Mouse (Mus musculus) spleen, adult 18-20 months (tissue): ENCODE results near the gene Pfdn4.

Experiments used
- DNase-seq, 2 experiments: peaks; one replicate each; pipeline ENCODE4 v3.0.0; 2022; ENCODE audit warnings: mixed read lengths in 2 of 2

Pfdn4 gene

DNA sequence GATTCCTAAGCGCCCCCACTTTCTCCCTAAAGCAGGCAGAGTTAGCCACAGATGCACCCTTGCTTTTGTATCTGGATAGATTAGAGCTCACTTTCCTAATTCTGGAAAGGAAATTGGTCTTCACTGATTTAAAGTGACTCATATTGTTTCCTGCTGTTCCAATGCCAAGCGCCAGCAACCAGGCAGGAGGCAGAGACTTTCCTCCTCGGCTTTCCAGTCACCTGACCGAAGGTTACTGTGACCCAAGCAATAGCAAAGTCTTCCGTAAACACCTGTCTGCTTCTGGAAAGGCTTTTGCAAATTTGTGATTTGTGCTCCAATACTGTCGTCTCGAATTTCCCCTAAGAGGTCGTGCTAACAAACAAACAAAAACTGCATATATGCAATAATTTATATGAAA, 1.8 kb downstream of the Pfdn4 start:
- DNase-seq: no peak

- DNase-seq: no peak
Measured at GRCm38 (mm10) chr2:170503343-170503742, 7.1 kb downstream of the Pfdn4 start.

GRCm38 (mm10) chr2:170503983-170504382, 7.8 kb downstream of the Pfdn4 start:
- no peak for DNase-seq

- peak; percentile 41 to 74 for DNase-seq
Measured at GRCm38 (mm10) chr2:170507734-170508133, 11.5 kb downstream of the Pfdn4 start.

DNA sequence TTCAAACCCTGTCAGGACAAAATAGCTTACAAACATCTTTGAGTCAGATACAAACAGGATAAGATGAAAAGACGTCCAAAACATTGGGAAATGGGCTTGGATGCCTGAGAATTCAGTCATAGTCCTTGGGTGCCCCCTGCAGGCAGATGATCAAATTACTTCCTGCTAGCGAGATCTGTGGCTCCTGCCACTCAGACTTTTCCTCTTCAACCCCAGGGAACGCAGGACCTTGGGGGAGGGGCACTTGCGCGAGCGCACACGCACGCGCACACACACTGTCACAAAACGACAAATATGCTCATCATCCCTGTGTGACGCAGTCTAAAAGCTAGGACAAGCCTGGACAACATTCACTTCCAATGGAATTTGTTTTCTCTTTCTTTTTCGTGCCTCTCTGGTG, 12.6 kb downstream of the Pfdn4 start:
- peak; percentile 54 to 85 for DNase-seq

- DNase-seq: peak; percentile 75 to 89
Measured at GRCm38 (mm10) chr2:170511073-170511891, 15.1 kb downstream of the Pfdn4 start.

DNA sequence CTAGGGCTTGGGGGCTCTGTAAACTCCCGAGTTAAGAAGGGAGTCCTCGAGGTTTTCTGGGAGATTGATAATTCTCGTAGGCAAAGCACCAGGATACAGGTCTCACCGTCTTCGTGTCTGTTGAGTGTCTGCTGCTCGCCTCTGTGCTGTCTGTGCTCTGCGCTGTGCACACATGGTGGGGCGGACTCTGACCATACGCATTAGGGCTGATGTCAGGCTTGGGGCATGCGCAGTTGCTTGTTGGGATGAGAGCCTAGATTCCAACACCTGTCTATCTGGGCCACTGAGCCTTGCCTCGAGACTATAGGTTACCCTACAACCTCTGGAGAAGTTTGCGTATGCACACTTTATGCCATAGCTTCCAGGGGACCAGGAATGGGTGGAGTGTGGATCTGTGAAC, 17.5 kb downstream of the Pfdn4 start:
- no peak for DNase-seq

- DNase-seq: peak in 1 of 2 experiments; percentile 26
Measured at GRCm38 (mm10) chr2:170520321-170520971, 24.2 kb downstream of the Pfdn4 start.

GRCm38 (mm10) chr2:170526513-170526912, 30.3 kb downstream of the Pfdn4 start:
- DNase-seq: no peak

DNA sequence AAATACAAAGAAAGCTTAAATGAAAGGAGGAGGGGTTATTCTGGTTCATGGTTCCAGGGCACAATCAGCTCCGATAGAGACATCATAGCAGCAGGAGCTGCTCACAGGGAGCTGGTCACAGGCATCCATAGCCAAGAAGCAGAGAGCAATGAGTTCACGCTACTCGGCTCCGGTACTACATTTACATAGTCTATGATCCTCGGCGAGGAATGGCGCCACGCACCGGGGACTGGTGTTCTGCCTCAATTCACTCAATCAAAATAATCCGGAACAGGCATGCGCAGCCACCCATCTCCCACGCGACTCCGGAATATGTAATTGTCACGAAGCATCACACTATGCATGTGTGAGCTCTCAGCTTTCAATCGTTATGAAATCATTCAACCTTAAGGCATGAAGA, 31.8 kb downstream of the Pfdn4 start:
- no peak for DNase-seq

GRCm38 (mm10) chr2:170529766-170530165, 33.5 kb downstream of the Pfdn4 start:
- no peak for DNase-seq

- DNase-seq: no peak
Measured at GRCm38 (mm10) chr2:170530256-170530655, 34.0 kb downstream of the Pfdn4 start.

DNA sequence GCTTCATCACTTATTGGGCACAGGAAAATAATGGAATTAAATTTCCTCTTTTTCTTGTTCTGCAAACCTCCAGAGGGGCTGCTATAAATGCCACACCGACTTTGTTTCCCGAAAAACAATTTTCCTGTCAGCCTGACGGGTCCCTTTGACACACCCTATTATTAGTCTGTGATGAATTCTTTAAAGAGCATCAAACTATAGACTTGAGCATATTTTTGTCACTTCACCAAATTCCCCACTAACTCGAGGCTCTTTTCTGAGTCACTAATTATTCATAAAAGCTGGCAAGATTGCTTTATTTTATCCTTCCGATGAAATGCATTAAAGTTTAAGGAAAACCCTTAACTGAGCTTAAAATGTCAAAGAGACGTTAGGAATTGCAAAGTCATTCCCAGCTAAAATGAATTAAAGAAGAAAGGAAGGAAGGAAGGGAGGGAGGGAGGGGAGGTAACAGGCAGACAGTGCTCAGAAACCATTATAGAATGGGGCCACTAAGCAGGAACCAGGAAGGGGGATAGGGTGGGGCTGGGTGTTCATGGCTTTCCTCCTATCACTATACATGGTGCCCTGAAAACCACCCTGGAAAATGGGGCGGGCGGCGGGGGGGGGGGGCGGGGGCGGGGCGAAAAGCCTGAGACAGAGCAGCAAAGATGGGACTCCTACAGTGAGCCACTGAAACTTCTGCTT, 38.0 kb downstream of the Pfdn4 start:
- no peak for DNase-seq

GRCm38 (mm10) chr2:170534803-170535174, 38.6 kb downstream of the Pfdn4 start:
- DNase-seq: no peak

DNA sequence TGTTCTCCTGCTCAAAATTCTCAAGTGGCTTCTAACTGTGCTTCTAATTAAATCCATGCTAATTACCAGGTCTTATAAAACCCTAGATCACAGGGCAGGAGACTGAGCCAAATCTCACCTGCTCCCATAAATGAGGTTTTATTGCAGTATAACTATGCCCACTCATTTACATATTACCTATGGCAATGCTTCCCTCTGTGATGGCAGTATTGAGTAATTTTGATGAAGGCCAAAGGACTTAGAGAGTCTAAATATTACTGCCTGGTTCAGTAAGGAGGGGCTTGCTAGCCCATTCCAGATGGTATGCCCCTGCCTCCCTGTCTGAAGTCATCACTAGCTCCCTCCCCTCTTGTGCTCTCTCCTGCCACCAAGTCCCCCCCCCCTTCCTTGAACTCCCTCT, 39.6 kb downstream of the Pfdn4 start:
- no peak for DNase-seq

DNA sequence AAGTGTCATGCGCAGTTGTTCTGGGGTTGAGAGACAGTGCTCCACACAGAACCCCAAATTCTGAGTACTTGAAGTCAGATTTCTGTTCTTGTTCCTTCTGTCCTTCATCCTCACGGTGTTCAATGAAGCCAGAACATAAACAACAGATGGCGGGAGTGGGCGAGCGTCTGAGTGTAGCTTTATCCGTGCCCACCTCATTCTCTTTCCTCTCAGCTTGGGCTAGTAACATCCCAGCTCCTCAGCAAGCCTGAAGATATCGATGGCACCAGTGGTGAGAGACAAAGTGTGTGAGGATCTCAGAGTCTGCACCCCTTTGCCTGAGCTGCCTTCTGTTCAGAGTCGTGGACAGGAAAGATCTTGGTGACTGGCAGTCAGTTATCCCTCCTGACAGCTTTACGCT, 43.0 kb downstream of the Pfdn4 start:
- DNase-seq: no peak

DNA sequence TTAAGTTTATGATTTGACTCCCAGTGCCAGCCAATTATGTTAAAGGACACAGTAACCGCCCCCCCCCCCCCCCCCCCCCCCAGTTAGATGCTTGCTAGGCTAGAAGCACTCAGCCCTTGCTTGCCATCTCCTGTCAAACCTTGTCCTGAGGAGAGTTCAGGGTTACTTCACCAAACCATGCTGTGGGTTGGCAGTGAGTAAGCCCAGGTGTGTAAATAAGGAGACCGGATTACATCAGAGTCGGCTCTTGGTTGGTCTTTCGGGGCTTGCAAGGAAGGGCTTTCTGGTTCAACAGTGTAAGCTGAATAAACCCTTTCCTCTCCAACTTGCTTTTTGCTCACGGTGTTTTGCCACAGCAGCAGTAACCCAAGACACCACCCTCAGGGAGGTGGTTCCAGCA, 47.4 kb downstream of the Pfdn4 start:
- DNase-seq: no peak

- DNase-seq: no peak
Measured at GRCm38 (mm10) chr2:170544159-170544558, 47.9 kb downstream of the Pfdn4 start.

DNA sequence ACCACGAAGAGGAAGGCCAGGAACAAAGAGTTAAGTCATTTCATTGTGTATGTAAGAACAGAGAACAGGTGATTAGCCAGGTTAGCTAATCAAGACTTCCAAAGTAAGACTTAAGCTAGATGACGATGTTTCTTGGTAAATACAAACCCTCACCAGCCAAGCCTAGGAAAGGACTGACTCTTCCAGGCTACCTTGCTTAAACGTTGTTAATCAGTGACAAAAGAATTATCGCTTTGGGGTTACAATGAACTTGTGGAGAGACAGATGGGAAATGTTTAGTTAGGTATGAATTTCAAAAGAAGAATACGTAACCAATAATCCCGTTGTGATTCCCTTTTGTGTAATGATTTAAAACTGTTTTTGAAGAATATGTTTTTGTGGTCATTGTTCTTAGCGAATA, 48.7 kb downstream of the Pfdn4 start:
- no peak for DNase-seq

- no peak for DNase-seq
Measured at GRCm38 (mm10) chr2:170545745-170546144, 49.5 kb downstream of the Pfdn4 start.

- DNase-seq: no peak
Measured at GRCm38 (mm10) chr2:170547526-170547925, 51.3 kb downstream of the Pfdn4 start.

- no peak for DNase-seq
Measured at GRCm38 (mm10) chr2:170548046-170548445, 51.8 kb downstream of the Pfdn4 start.

GRCm38 (mm10) chr2:170549146-170549545, 52.9 kb downstream of the Pfdn4 start:
- no peak for DNase-seq

- DNase-seq: no peak
Measured at GRCm38 (mm10) chr2:170550240-170550639, 54.0 kb downstream of the Pfdn4 start.
